Mouse (Mus musculus): ENCODE results near the gene Stub1. TPM values are rescaled to one million over a fixed set of nuclear protein-coding genes. Genes with fewer than 3 reads are reported as not detected.

The Stub1 gene
- total and polyA plus RNA-seq, 2 experiments from 2014 or later, result 115 to 212 TPM

DNA sequence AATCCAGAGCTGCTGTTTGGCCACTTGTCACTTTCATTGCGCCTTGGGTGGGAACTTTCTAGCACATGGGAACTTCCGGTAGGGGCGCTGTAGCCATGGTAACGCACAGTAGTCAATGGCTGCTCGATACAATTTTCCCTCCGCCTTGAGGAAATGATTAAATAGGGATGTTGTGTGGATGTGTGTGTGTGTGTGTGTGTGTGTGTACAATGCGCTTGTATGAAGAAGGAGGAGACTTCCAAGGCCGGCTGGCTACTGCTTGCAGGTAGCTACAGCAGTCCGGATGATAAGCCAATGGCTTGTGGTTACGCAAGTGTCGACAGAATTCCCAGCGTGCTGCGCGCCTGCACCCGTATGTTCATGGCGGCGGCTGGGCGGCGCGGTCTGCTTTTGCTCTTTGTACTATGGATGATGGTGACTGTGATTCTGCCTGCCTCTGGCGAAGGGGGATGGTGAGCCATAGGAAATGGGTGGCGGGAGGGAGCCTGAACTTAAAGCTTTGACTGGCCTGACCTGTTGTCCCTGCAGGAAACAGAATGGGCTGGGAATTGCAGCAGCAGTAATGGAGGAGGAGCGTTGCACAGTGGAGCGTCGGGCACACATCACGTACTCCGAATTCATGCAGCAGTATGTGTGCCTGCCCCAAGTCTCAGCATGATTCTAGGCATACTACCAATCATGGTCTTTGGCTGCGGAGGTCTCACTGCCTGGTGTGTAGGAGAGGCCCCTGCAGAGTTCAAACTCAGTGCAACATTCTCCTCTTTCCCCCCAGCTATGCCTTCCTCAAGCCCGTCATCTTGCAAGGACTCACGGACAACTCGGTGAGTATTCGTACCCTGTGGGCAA lies 4.3 kb downstream of the Stub1 start, which contains the start of gene Jmjd8:
Gene Jmjd8, plus strand, starts transcription at position 156 of the 846 bp plus-strand sequence.
- TF ChIP-seq EP300 (IDR thresholded peaks at IDR 0.05; ENCODE audit: low read depth), result no peak
- peak; percentile 30 for TF ChIP-seq CTCF (IDR thresholded peaks at IDR 0.05; ENCODE audit: low read depth)
- Histone ChIP-seq H3K27me3 (ENCODE audit: control insufficient read depth, insufficient read depth, low read length) (no peaks in the 10 kb centered on the region), H3K4me2 (ENCODE audit: low read depth, low read length) (peak within 1 kb of the TSS; percentile 92), H3K27ac (ENCODE audit: low read depth) (peak within 1 kb of the TSS; percentile 87), H3K4me1 (ENCODE audit: control insufficient read depth, insufficient read depth) (peaks cover 35% of the 10 kb centered on the region), H3K9ac (replicated peaks; ENCODE audit: low read depth, low read length) (peak within 1 kb of the TSS; percentile 77), H3K36me3 (replicated peaks; ENCODE audit: control insufficient read depth, insufficient read depth, low read length) (peaks cover 33% of the 10 kb centered on the region), H3K4me3 (ENCODE audit: low read depth, low read length) (peak within 1 kb of the TSS; percentile 65), H3K9me3 (replicated peaks; ENCODE audit: control insufficient read depth, low read length) (no peaks in the 10 kb centered on the region)
- ATAC-seq (ENCODE audit: insufficient read depth, low read depth), result no peak
- peak; percentile 85 for DNase-seq (ENCODE audit: low spot score)
- 2% methylated on average over 32 of the region's 32 CpGs for WGBS

GRCm38 (mm10) chr17:25828223-25828594 lies 5.0 kb downstream of the Stub1 start:
- ATAC-seq (ENCODE audit: insufficient read depth, low read depth), result no peak
- H3K9me3 ChIP-seq (replicated peaks; ENCODE audit: control insufficient read depth, low read length), result no peaks in the 10 kb centered on the region
- no peaks in the 10 kb centered on the region for H3K27me3 ChIP-seq (ENCODE audit: control insufficient read depth, insufficient read depth, low read length)
- no peak for DNase-seq (ENCODE audit: low spot score)
- H3K27ac ChIP-seq (ENCODE audit: low read depth), result peak overlapping the region; percentile 87; the same call in 1 of the 2 replicates
- H3K4me3 ChIP-seq (ENCODE audit: low read depth, low read length), result peak overlapping the region; percentile 65
- TF ChIP-seq CTCF (IDR thresholded peaks at IDR 0.05; ENCODE audit: low read depth) (no peak), EP300 (IDR thresholded peaks at IDR 0.05; ENCODE audit: low read depth) (no peak)
- peak overlapping the region; percentile 92 for H3K4me2 ChIP-seq (ENCODE audit: low read depth, low read length)
- H3K9ac ChIP-seq (replicated peaks; ENCODE audit: low read depth, low read length), result no peak overlapping the region
- peaks cover 33% of the 10 kb centered on the region for H3K36me3 ChIP-seq (replicated peaks; ENCODE audit: control insufficient read depth, insufficient read depth, low read length)
- 85% methylated on average over 8 of the region's 8 CpGs for WGBS
- peaks cover 37% of the 10 kb centered on the region for H3K4me1 ChIP-seq (ENCODE audit: control insufficient read depth, insufficient read depth)

DNA sequence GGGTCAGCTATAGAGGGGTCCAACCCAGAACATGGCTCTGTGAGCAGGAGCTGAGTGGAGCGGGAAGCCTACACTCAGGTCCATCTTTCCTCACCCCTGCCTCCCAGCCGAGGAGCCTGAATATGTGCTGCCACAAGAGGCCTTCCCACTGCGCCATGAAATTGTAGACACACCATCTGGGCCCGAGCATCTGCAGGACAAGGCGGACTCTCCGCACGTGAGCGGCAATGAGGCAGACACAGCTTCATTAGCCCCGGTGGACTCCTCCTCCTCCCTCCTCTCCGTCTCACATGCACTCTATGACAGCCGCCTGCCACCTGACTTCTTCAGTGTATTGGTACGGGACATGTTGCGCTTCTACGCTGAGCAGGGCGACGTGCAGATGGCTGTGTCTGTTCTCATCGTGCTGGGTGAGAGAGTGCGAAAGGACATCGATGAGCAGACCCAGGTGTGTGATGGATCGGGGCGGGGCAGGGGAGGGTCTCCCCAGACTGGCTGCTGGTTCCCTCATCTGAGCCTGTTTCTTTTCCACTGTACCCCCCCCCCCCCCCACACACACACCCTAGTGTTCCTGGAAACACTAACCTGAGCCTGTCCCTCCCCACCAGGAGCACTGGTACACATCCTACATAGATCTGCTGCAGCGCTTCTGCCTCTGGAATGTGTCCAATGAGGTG lies 5.5 kb downstream of the Stub1 start:
- DNase-seq (ENCODE audit: low spot score), result no peak
- Histone ChIP-seq H3K4me1 (ENCODE audit: control insufficient read depth, insufficient read depth) (peaks cover 37% of the 10 kb centered on the region), H3K4me3 (ENCODE audit: low read depth, low read length) (no peak overlapping the region), H3K27ac (ENCODE audit: low read depth) (no peak overlapping the region), H3K9ac (replicated peaks; ENCODE audit: low read depth, low read length) (no peak overlapping the region), H3K9me3 (replicated peaks; ENCODE audit: control insufficient read depth, low read length) (no peaks in the 10 kb centered on the region), H3K4me2 (ENCODE audit: low read depth, low read length) (no peak overlapping the region), H3K27me3 (ENCODE audit: control insufficient read depth, insufficient read depth, low read length) (no peaks in the 10 kb centered on the region; the same call in 1 of the 2 replicates), H3K36me3 (replicated peaks; ENCODE audit: control insufficient read depth, insufficient read depth, low read length) (peaks cover 33% of the 10 kb centered on the region)
- TF ChIP-seq EP300 (IDR thresholded peaks at IDR 0.05; ENCODE audit: low read depth), result no peak
- TF ChIP-seq CTCF (IDR thresholded peaks at IDR 0.05; ENCODE audit: low read depth), result no peak
- no peak for ATAC-seq (ENCODE audit: insufficient read depth, low read depth)
- WGBS, result 90% methylated on average over 22 of the region's 22 CpGs

DNA sequence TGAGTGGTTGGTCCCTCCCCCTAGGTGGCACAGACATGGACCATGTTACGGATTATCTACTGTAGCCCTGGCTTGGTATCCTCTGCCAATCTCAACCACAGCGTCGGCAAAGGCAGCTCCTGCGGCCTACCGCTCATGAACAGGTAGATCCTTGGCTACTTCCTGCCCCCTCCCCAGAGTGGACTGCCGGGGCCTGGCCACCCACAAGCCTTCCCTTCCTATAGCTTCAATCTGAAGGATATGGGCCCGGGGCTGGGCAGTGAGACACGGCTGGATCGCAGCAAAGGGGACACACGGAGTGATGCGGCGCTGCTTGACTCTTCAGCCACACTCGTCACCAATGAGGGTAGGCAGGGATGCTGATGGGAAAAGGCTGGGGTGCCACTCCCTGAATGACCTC lies 6.2 kb downstream of the Stub1 start:
- TF ChIP-seq CTCF (IDR thresholded peaks at IDR 0.05; ENCODE audit: low read depth), result no peak
- TF ChIP-seq EP300 (IDR thresholded peaks at IDR 0.05; ENCODE audit: low read depth), result no peak
- Histone ChIP-seq H3K27ac (ENCODE audit: low read depth) (no peak overlapping the region), H3K4me2 (ENCODE audit: low read depth, low read length) (no peak overlapping the region), H3K9me3 (replicated peaks; ENCODE audit: control insufficient read depth, low read length) (no peaks in the 10 kb centered on the region), H3K36me3 (replicated peaks; ENCODE audit: control insufficient read depth, insufficient read depth, low read length) (peaks cover 33% of the 10 kb centered on the region), H3K4me3 (ENCODE audit: low read depth, low read length) (no peak overlapping the region), H3K27me3 (ENCODE audit: control insufficient read depth, insufficient read depth, low read length) (no peaks in the 10 kb centered on the region; the same call in 1 of the 2 replicates), H3K9ac (replicated peaks; ENCODE audit: low read depth, low read length) (no peak overlapping the region), H3K4me1 (ENCODE audit: control insufficient read depth, insufficient read depth) (peaks cover 35% of the 10 kb centered on the region)
- 85% methylated on average over 13 of the region's 13 CpGs for WGBS
- no peak for ATAC-seq (ENCODE audit: insufficient read depth, low read depth)
- DNase-seq (ENCODE audit: low spot score), result no peak

GRCm38 (mm10) chr17:25825984-25826570 lies 7.1 kb downstream of the Stub1 start:
- H3K4me2 ChIP-seq (ENCODE audit: low read depth, low read length), result no peak overlapping the region
- H3K4me3 ChIP-seq (ENCODE audit: low read depth, low read length), result no peak overlapping the region
- ATAC-seq (ENCODE audit: insufficient read depth, low read depth) (no peak), DNase-seq (ENCODE audit: low spot score) (no peak)
- H3K36me3 ChIP-seq (replicated peaks; ENCODE audit: control insufficient read depth, insufficient read depth, low read length), result peaks cover 27% of the 10 kb centered on the region
- H3K27ac ChIP-seq (ENCODE audit: low read depth), result no peak overlapping the region
- no peak for TF ChIP-seq CTCF (IDR thresholded peaks at IDR 0.05; ENCODE audit: low read depth)
- H3K9me3 ChIP-seq (replicated peaks; ENCODE audit: control insufficient read depth, low read length), result no peaks in the 10 kb centered on the region
- 92% methylated on average over 27 of the region's 27 CpGs for WGBS
- H3K27me3 ChIP-seq (ENCODE audit: control insufficient read depth, insufficient read depth, low read length), result peaks cover 3% of the 10 kb centered on the region; the same call in 1 of the 2 replicates
- peaks cover 26% of the 10 kb centered on the region for H3K4me1 ChIP-seq (ENCODE audit: control insufficient read depth, insufficient read depth)
- no peak overlapping the region for H3K9ac ChIP-seq (replicated peaks; ENCODE audit: low read depth, low read length)
